Mouse (Mus musculus) liver, embryonic 12.5 days (tissue): Measurements from ENCODE around the gene Usp36. TPM values are rescaled to one million over a fixed set of nuclear protein-coding genes. Genes with fewer than 3 reads are reported as not detected.

Experiments used
- ATAC-seq: fragments of 200-750 bp; cut with Nextera tagmentation; 2 replicates; pipeline ENCODE4 v1.8.0; 2017; ENCODE audit warnings: moderate number of reproducible peaks, mild to moderate bottlenecking, moderate library complexity
- H3K27ac ChIP-seq: fragments of 300-500 bp; sonication (generic); 2 replicates; pipeline ENCODE4 v1.5.1; 2016; ENCODE audit warnings: mild to moderate bottlenecking
- H3K27me3 ChIP-seq: fragments of 300-500 bp; sonication (generic); replicated peaks from 2 replicates; pipeline ENCODE4 v1.6.1; 2016; ENCODE audit warnings: mild to moderate bottlenecking, moderate library complexity
- H3K36me3 ChIP-seq: fragments of 300-500 bp; sonication (generic); 2 replicates; pipeline ENCODE4 v1.6.1; 2016; ENCODE audit warnings: mild to moderate bottlenecking, moderate library complexity
- H3K4me1 ChIP-seq: fragments of 300-500 bp; sonication (generic); 2 replicates; pipeline ENCODE4 v1.6.1; 2016
- H3K4me2 ChIP-seq: fragments of 300-500 bp; sonication (generic); 2 replicates; pipeline ENCODE4 v1.6.1; 2016; ENCODE audit warnings: mild to moderate bottlenecking, moderate library complexity
- H3K4me3 ChIP-seq: fragments of 300-500 bp; sonication (generic); 2 replicates; pipeline ENCODE4 v1.5.1; 2016; ENCODE audit warnings: mild to moderate bottlenecking, moderate library complexity
- H3K9ac ChIP-seq: fragments of 300-500 bp; sonication (generic); 2 replicates; pipeline ENCODE4 v1.6.1; 2016; ENCODE audit warnings: mild to moderate bottlenecking, moderate library complexity
- H3K9me3 ChIP-seq: fragments of 300-500 bp; sonication (generic); replicated peaks from 2 replicates; pipeline ENCODE4 v1.6.1; 2016; ENCODE audit warnings: mild to moderate bottlenecking, moderate library complexity
- WGBS: fragments of 180-500 bp; shearing (Covaris S2); methylation state at CpG from one replicate; pipeline ENCODE4 v1.1.7; 2016; ENCODE audit not compliant: insufficient replicate concordance; 5-methylcytosine and 5-hydroxymethylcytosine counted together
- polyA plus RNA-seq: library from polyadenylated mRNA; unstranded; fragments of >200 nt; fragmentation: Nextera tagmentation; extraction: Ambion mirVana; gene quantifications from 2 replicates; pipeline ENCODE4 v1.2.1, GENCODE M21; 2016

The Usp36 gene
- polyA plus RNA-seq, 1 experiment from 2014 or later: 14.3 TPM

DNA sequence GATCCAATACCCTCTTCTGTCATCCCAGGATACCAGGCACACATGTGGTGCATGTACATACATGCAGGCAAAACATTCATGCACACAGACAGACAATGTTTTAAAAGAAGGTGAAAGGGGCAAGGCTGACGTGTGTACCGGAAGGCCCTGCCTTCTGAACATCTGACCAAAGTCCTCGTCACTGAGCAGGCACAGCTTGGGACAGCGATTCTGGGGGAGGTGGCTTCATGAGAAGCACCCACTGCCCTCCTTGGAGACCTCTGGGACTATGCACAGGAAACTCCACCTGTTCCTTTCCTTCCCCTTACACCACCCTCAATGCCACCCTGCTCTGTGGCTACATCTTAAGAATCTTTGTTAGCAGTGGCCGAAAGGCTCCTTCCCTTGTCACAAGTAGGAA, 79.1 kb downstream of the Usp36 start:
- Histone ChIP-seq H3K9me3 (no peaks in the 10 kb centered on the region), H3K4me3 (no peak overlapping the region), H3K27ac (no peak overlapping the region), H3K9ac (no peak overlapping the region), H3K4me2 (no peak overlapping the region), H3K27me3 (no peaks in the 10 kb centered on the region), H3K36me3 (no peaks in the 10 kb centered on the region), H3K4me1 (peaks cover 59% of the 10 kb centered on the region)
- ATAC-seq: no peak
- WGBS: 67% methylated on average over 5 of the region's 5 CpGs

DNA sequence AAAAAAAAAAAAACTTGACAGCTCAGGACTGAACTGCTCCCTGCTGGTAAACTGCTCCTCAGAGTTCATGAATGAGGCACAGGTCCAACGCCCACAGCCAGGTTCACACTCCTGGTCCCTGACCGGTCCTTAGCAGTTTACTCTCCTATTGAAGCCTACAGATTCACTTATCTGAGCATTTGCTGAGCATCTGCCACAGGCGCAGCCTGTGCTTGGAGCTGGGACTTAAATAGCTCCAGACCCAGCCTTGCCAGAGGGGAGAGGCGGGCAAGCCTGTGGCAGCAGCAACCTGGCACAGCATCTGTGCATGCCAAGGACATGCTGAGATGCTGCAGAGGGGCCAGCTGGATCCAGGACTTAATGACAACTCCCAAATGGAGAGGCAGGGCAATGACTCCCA, 79.9 kb downstream of the Usp36 start:
- H3K4me1 ChIP-seq: peaks cover 59% of the 10 kb centered on the region
- 59% methylated on average over 4 of the region's 4 CpGs for WGBS

More for the DNA sequence above, 79.9 kb downstream of the Usp36 start:
- no peak for ATAC-seq
- no peak overlapping the region for H3K4me3 ChIP-seq
- no peaks in the 10 kb centered on the region for H3K36me3 ChIP-seq
- no peak overlapping the region for H3K4me2 ChIP-seq
- no peaks in the 10 kb centered on the region for H3K9me3 ChIP-seq
- no peak overlapping the region for H3K27ac ChIP-seq
- no peak overlapping the region for H3K9ac ChIP-seq
- no peaks in the 10 kb centered on the region for H3K27me3 ChIP-seq

Other genes with a start within 250 kb of the Usp36 start
- gene Dnah17, start 159.6 kb downstream of the Usp36 start, polyA plus RNA-seq: 0.06 and 0.10 TPM in 2 replicates
- gene Cyth1, start 41.7 kb downstream of the Usp36 start, polyA plus RNA-seq: 4.7 and 5.4 TPM in 2 replicates
- 0.08 and 0.11 TPM in 2 replicates for gene Cep295nl, start 52.3 kb upstream of the Usp36 start, polyA plus RNA-seq
- gene Timp2, start 65.5 kb upstream of the Usp36 start, polyA plus RNA-seq: 8.7 and 9.9 TPM in 2 replicates
- gene Lgals3bp, start 111.8 kb upstream of the Usp36 start, polyA plus RNA-seq: 22.7 TPM in 2 replicates
- gene Cant1, start 128.8 kb upstream of the Usp36 start, polyA plus RNA-seq: 14.5 and 14.9 TPM in 2 replicates
- gene C1qtnf1, start 138.0 kb upstream of the Usp36 start, polyA plus RNA-seq: 1.8 and 2.2 TPM in 2 replicates
- 11.7 and 12.6 TPM in 2 replicates for gene Engase, start 186.6 kb upstream of the Usp36 start, polyA plus RNA-seq